Mouse (Mus musculus) cerebellum, adult 2 months (tissue): ENCODE measurements around the gene Tmem202.

Experiments
- CTCF ChIP-seq: fragments of 200-500 bp; IDR thresholded peaks from 2 replicates; pipeline ENCODE4 v1.5.1; 2011; ENCODE audit warnings: low read depth, mild to moderate bottlenecking, control low read depth, low read length, moderate library complexity, borderline replicate concordance; ENCODE audit not compliant: insufficient read depth
- POLR2A ChIP-seq: fragments of 200-500 bp; IDR thresholded peaks from 2 replicates; pipeline ENCODE4 v1.6.1; 2011; ENCODE audit warnings: low read length, control low read depth, borderline replicate concordance; ENCODE audit not compliant: insufficient read depth

DNA sequence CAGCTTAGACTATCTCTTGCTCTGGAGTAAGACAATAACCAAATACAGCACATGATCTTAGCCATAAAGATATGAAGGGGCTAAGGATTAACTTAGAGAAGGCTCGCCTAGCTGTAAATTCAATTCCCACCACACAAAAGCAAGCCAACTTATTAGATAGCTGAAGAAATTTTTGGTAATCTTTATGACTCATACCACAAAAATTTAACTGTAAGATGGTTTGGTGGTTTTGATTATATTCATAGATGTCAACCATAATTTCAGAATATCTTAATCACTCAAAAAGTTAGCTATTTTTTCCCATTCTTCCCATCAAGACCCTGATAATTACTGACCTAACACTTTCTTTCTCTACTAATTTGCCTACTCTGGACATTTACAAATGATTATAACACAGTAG lies 70.2 kb downstream of the Tmem202 start:
- TF ChIP-seq CTCF (no peak), POLR2A (no peak)
